Comparison of ENCODE assay signal across 8 mouse cellular contexts in the genomic region with DNA sequence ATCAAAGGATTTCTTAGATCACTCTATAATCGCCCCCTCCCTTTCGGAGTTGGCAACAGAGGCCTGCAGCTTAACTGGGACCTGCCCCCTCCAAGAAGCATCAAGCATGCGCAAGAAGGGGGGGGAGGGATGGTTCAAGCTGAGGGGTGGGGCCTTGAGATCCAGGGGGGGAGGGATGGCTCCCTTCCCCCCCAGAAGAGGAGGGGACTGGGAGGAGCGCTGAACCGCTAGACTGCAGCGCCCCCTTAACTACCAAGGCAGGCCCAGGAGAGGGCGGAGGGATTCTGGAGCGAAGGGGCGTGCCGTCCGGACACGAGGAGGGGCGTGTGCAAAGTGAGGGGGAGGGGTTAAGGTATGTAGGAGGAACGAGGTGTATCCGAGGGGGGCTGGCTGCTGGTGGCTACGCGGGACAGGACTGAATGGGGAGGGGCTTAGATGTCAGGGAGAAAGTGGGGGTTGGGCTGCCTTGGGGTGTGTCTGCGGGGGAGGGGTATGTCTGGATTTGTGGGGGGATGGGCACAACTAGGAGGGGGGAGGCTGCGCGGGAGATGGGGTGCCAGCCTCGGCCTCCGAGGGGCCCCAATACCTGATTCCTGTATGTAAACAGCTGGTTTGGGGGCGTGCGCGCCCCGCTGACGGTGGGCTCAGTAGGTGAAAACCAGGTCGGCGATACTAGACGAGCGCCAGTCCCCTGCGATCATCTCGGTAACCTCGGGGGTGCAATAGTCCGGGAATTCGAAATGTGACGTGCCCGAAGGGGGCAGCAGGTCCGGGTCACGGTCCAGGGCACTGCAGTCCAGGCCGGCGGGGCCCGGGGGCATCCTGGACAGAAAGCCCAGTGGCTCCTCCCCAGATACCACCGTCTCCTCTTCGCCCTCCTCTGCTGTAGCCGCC. TPM values are rescaled to one million over a fixed set of nuclear protein-coding genes. Genes with fewer than 3 reads are reported as not detected.
DNase-seq lines count a peak whose midpoint lies in the region; ATAC-seq and TF ChIP-seq lines count a peak whose summit lies in the region.

No protein-coding gene starts in this region.

- peaks cover 7% of the 10 kb centered on the region for H3K36me3 ChIP-seq in forebrain, embryonic 12.5 days (replicated peaks)
- no peaks in the 10 kb centered on the region for H3K36me3 ChIP-seq in heart, embryonic 16.5 days (ENCODE audit: control insufficient read depth, insufficient read depth)
- no peaks in the 10 kb centered on the region for H3K36me3 ChIP-seq in liver, embryonic 14.5 days (replicated peaks; ENCODE audit: control insufficient read depth, insufficient read depth, low read depth)
- peaks cover 4% of the 10 kb centered on the region for H3K36me3 ChIP-seq in neural tube, embryonic 12.5 days
- no peaks in the 10 kb centered on the region for H3K36me3 ChIP-seq in stomach, embryonic 16.5 days (ENCODE audit: control insufficient read depth, insufficient read depth, low read length)

- peak; percentile 63 for TF ChIP-seq CTCF in liver, embryonic 14.5 days (IDR thresholded peaks at IDR 0.05; ENCODE audit: low read depth)

- peak overlapping the region; percentile 99 for H3K27ac ChIP-seq in forebrain, embryonic 12.5 days
- peak overlapping the region; percentile 98 for H3K27ac ChIP-seq in heart, embryonic 16.5 days (ENCODE audit: low read length)
- peak overlapping the region; percentile 78; the same call in 1 of the 2 replicates for H3K27ac ChIP-seq in liver, embryonic 14.5 days
- peak overlapping the region; percentile 98 for H3K27ac ChIP-seq in neural tube, embryonic 12.5 days
- H3K27ac ChIP-seq in stomach, embryonic 16.5 days (ENCODE audit: low read length): peak overlapping the region; percentile 99

- H3K27me3 ChIP-seq in forebrain, embryonic 12.5 days: no peaks in the 10 kb centered on the region
- H3K27me3 ChIP-seq in heart, embryonic 16.5 days (ENCODE audit: control insufficient read depth, insufficient read depth, low read length): no peaks in the 10 kb centered on the region
- no peaks in the 10 kb centered on the region for H3K27me3 ChIP-seq in liver, embryonic 14.5 days (ENCODE audit: control insufficient read depth, insufficient read depth, low read length)
- H3K27me3 ChIP-seq in neural tube, embryonic 12.5 days (replicated peaks): no peaks in the 10 kb centered on the region
- no peaks in the 10 kb centered on the region for H3K27me3 ChIP-seq in stomach, embryonic 16.5 days (ENCODE audit: control insufficient read depth, insufficient read depth, low read length)

- no peaks in the 10 kb centered on the region for H3K9me3 ChIP-seq in forebrain, embryonic 12.5 days
- no peaks in the 10 kb centered on the region for H3K9me3 ChIP-seq in heart, embryonic 16.5 days (replicated peaks; ENCODE audit: control insufficient read depth, low read length)
- no peaks in the 10 kb centered on the region for H3K9me3 ChIP-seq in liver, embryonic 14.5 days (ENCODE audit: control insufficient read depth, low read length)
- no peaks in the 10 kb centered on the region for H3K9me3 ChIP-seq in neural tube, embryonic 12.5 days
- H3K9me3 ChIP-seq in stomach, embryonic 16.5 days (replicated peaks; ENCODE audit: control insufficient read depth, low read length): no peaks in the 10 kb centered on the region

- H3K4me2 ChIP-seq in forebrain, embryonic 12.5 days: peak overlapping the region; percentile 66
- H3K4me2 ChIP-seq in heart, embryonic 16.5 days (ENCODE audit: low read depth, low read length): peak overlapping the region; percentile 94
- peak overlapping the region; percentile 91 for H3K4me2 ChIP-seq in liver, embryonic 14.5 days (ENCODE audit: low read depth)
- H3K4me2 ChIP-seq in neural tube, embryonic 12.5 days (replicated peaks): peak overlapping the region; percentile 84
- peak overlapping the region; percentile 90 for H3K4me2 ChIP-seq in stomach, embryonic 16.5 days (ENCODE audit: low read depth, low read length)

- peak; percentile 30 to 50 for DNase-seq in CD8-positive naive resting alpha-beta T cell, adult 2 months (ENCODE audit: low read depth in 2 of 2, low spot score in 2 of 2)
- peak; percentile 95 for DNase-seq in c-Kit-positive CD71-negative TER-119-negative erythroid progenitor cells, embryonic 14.5 days (ENCODE audit: low read depth)
- DNase-seq in kidney, postnatal 36 days: peak; percentile 87 to 90
- peak; percentile 72 to 80 (median 77) for DNase-seq in liver, embryonic 14.5 days (ENCODE audit: low read depth in 3 of 3, low spot score in 3 of 3)

- peaks cover 49% of the 10 kb centered on the region for H3K4me1 ChIP-seq in forebrain, embryonic 12.5 days
- H3K4me1 ChIP-seq in heart, embryonic 16.5 days (ENCODE audit: control insufficient read depth, insufficient read depth, low read length): peaks cover 31% of the 10 kb centered on the region
- H3K4me1 ChIP-seq in liver, embryonic 14.5 days (replicated peaks; ENCODE audit: control insufficient read depth in 2 of 2, insufficient read depth in 2 of 2, low read length in 1 of 2): peaks cover 18 to 31% of the 10 kb centered on the region in 2 experiments
- H3K4me1 ChIP-seq in neural tube, embryonic 12.5 days: peaks cover 37% of the 10 kb centered on the region
- peaks cover 26% of the 10 kb centered on the region for H3K4me1 ChIP-seq in stomach, embryonic 16.5 days (ENCODE audit: control insufficient read depth, insufficient read depth, low read length)

- peak overlapping the region; percentile 90 for H3K4me3 ChIP-seq in forebrain, embryonic 12.5 days (replicated peaks)
- H3K4me3 ChIP-seq in heart, embryonic 16.5 days (ENCODE audit: low read length): peak overlapping the region; percentile 91
- peak overlapping the region; percentile 74 to 76 for H3K4me3 ChIP-seq in liver, embryonic 14.5 days (ENCODE audit: insufficient read depth in 1 of 2, low read depth in 2 of 2, low read length in 2 of 2)
- peak overlapping the region; percentile 94 for H3K4me3 ChIP-seq in neural tube, embryonic 12.5 days
- peak overlapping the region; percentile 85 for H3K4me3 ChIP-seq in stomach, embryonic 16.5 days (replicated peaks; ENCODE audit: low read length)

- under 1% methylated on average over 44 of the region's 46 CpGs for WGBS in forebrain, embryonic 12.5 days
- under 1% methylated on average over 45 of the region's 46 CpGs for WGBS in heart, embryonic 16.5 days
- under 1% methylated on average over 46 of the region's 46 CpGs for WGBS in liver, embryonic 14.5 days (ENCODE audit: insufficient replicate concordance)
- WGBS in neural tube, embryonic 12.5 days: under 1% methylated on average over 45 of the region's 46 CpGs
- under 1% methylated on average over 45 of the region's 46 CpGs for WGBS in stomach, embryonic 16.5 days

- peak overlapping the region; percentile 97 for H3K9ac ChIP-seq in forebrain, embryonic 12.5 days
- peak overlapping the region; percentile 98 for H3K9ac ChIP-seq in heart, embryonic 16.5 days (ENCODE audit: low read length)
- peak overlapping the region; percentile 83 for H3K9ac ChIP-seq in liver, embryonic 14.5 days (replicated peaks)
- peak overlapping the region; percentile 97 for H3K9ac ChIP-seq in neural tube, embryonic 12.5 days
- peak overlapping the region; percentile 95 for H3K9ac ChIP-seq in stomach, embryonic 16.5 days (ENCODE audit: low read length)

- no peak for TF ChIP-seq EP300 in liver, embryonic 14.5 days (IDR thresholded peaks at IDR 0.05; ENCODE audit: low read depth)

- ATAC-seq in forebrain, embryonic 12.5 days (ENCODE audit: low FRiP score): peak; percentile 73
- ATAC-seq in heart, embryonic 16.5 days (replicated peaks; ENCODE audit: extremely low read depth, insufficient read depth, low FRiP score): peak; percentile 53
- ATAC-seq in liver, embryonic 14.5 days (ENCODE audit: insufficient read depth): peak; percentile 50
- peak; percentile 52 for ATAC-seq in neural tube, embryonic 12.5 days (ENCODE audit: low FRiP score, low read depth)
- peak; percentile 75 for ATAC-seq in stomach, embryonic 16.5 days (ENCODE audit: insufficient read depth, low FRiP score)

RNA-seq across cellular contexts. Expression of gene Sox12, which starts 1.5 kb away (rescaled TPM):
- 16.3 and 19.3 TPM in 2 replicates for polyA plus RNA-seq in forebrain, embryonic 12.5 days (2016; fragmentation: Nextera tagmentation; extraction: Ambion mirVana)
- polyA plus RNA-seq in heart, embryonic 16.5 days (2015; fragmentation: Nextera tagmentation; extraction: Ambion mirVana): 5.4 and 7.3 TPM in 2 replicates
- polyA plus RNA-seq in liver, embryonic 14.5 days (2012; rRNA removed): 4.4 TPM in 2 replicates
- polyA plus RNA-seq in liver, embryonic 14.5 days (2014; fragmentation: Nextera tagmentation; extraction: Ambion mirVana): 1.4 and 1.9 TPM in 2 replicates
- 18.5 and 18.9 TPM in 2 replicates for polyA plus RNA-seq in neural tube, embryonic 12.5 days (2016; fragmentation: Nextera tagmentation; extraction: Ambion mirVana)
- polyA plus RNA-seq in stomach, embryonic 16.5 days (2015; fragmentation: Nextera tagmentation; extraction: Ambion mirVana): 4.5 and 5.2 TPM in 2 replicates

RNA-seq across cellular contexts. Expression of gene Zcchc3, which starts 18.5 kb away (rescaled TPM):
- polyA plus RNA-seq in forebrain, embryonic 12.5 days (2016; fragmentation: Nextera tagmentation; extraction: Ambion mirVana): 55.2 and 55.9 TPM in 2 replicates
- 24.3 and 26.0 TPM in 2 replicates for polyA plus RNA-seq in heart, embryonic 16.5 days (2015; fragmentation: Nextera tagmentation; extraction: Ambion mirVana)
- 7.6 and 9.1 TPM in 2 replicates for polyA plus RNA-seq in liver, embryonic 14.5 days (2012; rRNA removed)
- polyA plus RNA-seq in liver, embryonic 14.5 days (2014; fragmentation: Nextera tagmentation; extraction: Ambion mirVana): 8.7 and 10.7 TPM in 2 replicates
- polyA plus RNA-seq in neural tube, embryonic 12.5 days (2016; fragmentation: Nextera tagmentation; extraction: Ambion mirVana): 47.9 and 49.8 TPM in 2 replicates
- polyA plus RNA-seq in stomach, embryonic 16.5 days (2015; fragmentation: Nextera tagmentation; extraction: Ambion mirVana): 17.1 and 19.9 TPM in 2 replicates

RNA-seq across cellular contexts. Expression of gene 6820408C15Rik, which starts 19.0 kb away (rescaled TPM):
- polyA plus RNA-seq in forebrain, embryonic 12.5 days (2016; fragmentation: Nextera tagmentation; extraction: Ambion mirVana): 1.2 and 1.7 TPM in 2 replicates
- polyA plus RNA-seq in heart, embryonic 16.5 days (2015; fragmentation: Nextera tagmentation; extraction: Ambion mirVana): 3.5 TPM in 2 replicates
- 0.15 and 0.19 TPM in 2 replicates for polyA plus RNA-seq in liver, embryonic 14.5 days (2012; rRNA removed)
- 0.11 and 0.23 TPM in 2 replicates for polyA plus RNA-seq in liver, embryonic 14.5 days (2014; fragmentation: Nextera tagmentation; extraction: Ambion mirVana)
- 0.53 and 0.61 TPM in 2 replicates for polyA plus RNA-seq in neural tube, embryonic 12.5 days (2016; fragmentation: Nextera tagmentation; extraction: Ambion mirVana)
- polyA plus RNA-seq in stomach, embryonic 16.5 days (2015; fragmentation: Nextera tagmentation; extraction: Ambion mirVana): 0.26 and 0.79 TPM in 2 replicates

RNA-seq across cellular contexts. Expression of gene Nrsn2, which starts 19.9 kb away (rescaled TPM):
- 11.1 and 12.4 TPM in 2 replicates for polyA plus RNA-seq in forebrain, embryonic 12.5 days (2016; fragmentation: Nextera tagmentation; extraction: Ambion mirVana)
- 1.2 and 1.3 TPM in 2 replicates for polyA plus RNA-seq in heart, embryonic 16.5 days (2015; fragmentation: Nextera tagmentation; extraction: Ambion mirVana)
- not detected in 2 replicates for polyA plus RNA-seq in liver, embryonic 14.5 days (2012; rRNA removed)
- not detected in 2 replicates for polyA plus RNA-seq in liver, embryonic 14.5 days (2014; fragmentation: Nextera tagmentation; extraction: Ambion mirVana)
- 14.7 and 16.5 TPM in 2 replicates for polyA plus RNA-seq in neural tube, embryonic 12.5 days (2016; fragmentation: Nextera tagmentation; extraction: Ambion mirVana)
- 1.8 and 2.3 TPM in 2 replicates for polyA plus RNA-seq in stomach, embryonic 16.5 days (2015; fragmentation: Nextera tagmentation; extraction: Ambion mirVana)

RNA-seq across cellular contexts. Expression of gene Trib3, which starts 52.5 kb away (rescaled TPM):
- 1.6 and 2.8 TPM in 2 replicates for polyA plus RNA-seq in forebrain, embryonic 12.5 days (2016; fragmentation: Nextera tagmentation; extraction: Ambion mirVana)
- polyA plus RNA-seq in heart, embryonic 16.5 days (2015; fragmentation: Nextera tagmentation; extraction: Ambion mirVana): 3.3 and 3.8 TPM in 2 replicates
- 0.54 and 0.77 TPM in 2 replicates for polyA plus RNA-seq in liver, embryonic 14.5 days (2012; rRNA removed)
- polyA plus RNA-seq in liver, embryonic 14.5 days (2014; fragmentation: Nextera tagmentation; extraction: Ambion mirVana): 0.70 and 1.5 TPM in 2 replicates
- polyA plus RNA-seq in neural tube, embryonic 12.5 days (2016; fragmentation: Nextera tagmentation; extraction: Ambion mirVana): 2.3 and 2.4 TPM in 2 replicates
- 2.4 and 2.8 TPM in 2 replicates for polyA plus RNA-seq in stomach, embryonic 16.5 days (2015; fragmentation: Nextera tagmentation; extraction: Ambion mirVana)

Comparison
In these comparisons a context has a peak if more than half of its experiments do, and no peak if none do; other contexts are left out.
1. Peak in every context shown above with its lines: DNase-seq, ATAC-seq, H3K4me3 ChIP-seq and H3K27ac ChIP-seq.
2. DNase-seq: peak in every context shown above with its lines; median percentile 95 in c-Kit-positive CD71-negative TER-119-negative erythroid progenitor cells, embryonic 14.5 days; 88 in kidney, postnatal 36 days; 77 in liver, embryonic 14.5 days; 40 in CD8-positive naive resting alpha-beta T cell, adult 2 months.